Mouse (Mus musculus) limb, embryonic 10.5 days (tissue): ENCODE data around the gene Ptcra. TPM values are rescaled to one million over a fixed set of nuclear protein-coding genes. Genes with fewer than 3 reads are reported as not detected.
A peak's percentile ranks its signal among the peaks of the same experiment; 100 is the strongest.
"Not testable (repeated sequence)": the region's sequence is repeated elsewhere in the genome, so short reads cannot be mapped to it uniquely, and the experiment has no call there.

ENCODE experiments used
- DNase-seq: peaks from one replicate; pipeline ENCODE4 v3.0.0-alpha.2; 2017; ENCODE audit warnings: low spot score
- H3K27ac ChIP-seq: fragments of 300-500 bp; sonication (generic); 2 replicates; pipeline ENCODE4 v1.5.1; 2016; ENCODE audit warnings: mild to moderate bottlenecking
- H3K27me3 ChIP-seq: fragments of 300-500 bp; sonication (generic); 2 replicates; pipeline ENCODE4 v1.6.1; 2016; ENCODE audit warnings: low read depth, mild to moderate bottlenecking; ENCODE audit not compliant: poor library complexity, severe bottlenecking
- H3K36me3 ChIP-seq: fragments of 300-500 bp; sonication (generic); 2 replicates; pipeline ENCODE4 v1.6.1; 2016; ENCODE audit warnings: mild to moderate bottlenecking, moderate library complexity
- H3K4me1 ChIP-seq: fragments of 300-500 bp; sonication (generic); 2 replicates; pipeline ENCODE4 v1.6.1; 2016
- H3K4me3 ChIP-seq: fragments of 300-500 bp; sonication (generic); 2 replicates; pipeline ENCODE4 v1.5.1; 2016; ENCODE audit warnings: mild to moderate bottlenecking, moderate library complexity
- H3K9me3 ChIP-seq: fragments of 300-500 bp; sonication (generic); replicated peaks from 2 replicates; pipeline ENCODE4 v1.6.1; 2016; ENCODE audit warnings: mild to moderate bottlenecking
- WGBS: fragments of 180-500 bp; shearing (Covaris S2); methylation state at CpG from one replicate; pipeline ENCODE4 v1.1.7; 2016; 5-methylcytosine and 5-hydroxymethylcytosine counted together
- polyA plus RNA-seq: library from polyadenylated mRNA; unstranded; fragments of >200 nt; fragmentation: Nextera tagmentation; extraction: Ambion mirVana; gene quantifications from 2 replicates; pipeline ENCODE4 v1.2.1, GENCODE M21; 2016

Ptcra gene
- 0.73 and 1.2 TPM in 2 replicates for polyA plus RNA-seq

GRCm38 (mm10) chr17:46763544-46763943 lies at the start of gene Ptcra:
Ptcra (minus strand) TSS chr17:46763712.
- no peak within 1 kb of the TSS for H3K27ac ChIP-seq
- no peaks in the 10 kb centered on the region for H3K36me3 ChIP-seq
- H3K27me3 ChIP-seq, result no peaks in the 10 kb centered on the region
- DNase-seq, result no peak
- 48% methylated on average over 2 of the region's 2 CpGs for WGBS
- no peak within 1 kb of the TSS for H3K4me3 ChIP-seq
- H3K4me1 ChIP-seq, result peaks cover 9% of the 10 kb centered on the region
- H3K9me3 ChIP-seq, result no peaks in the 10 kb centered on the region

DNA sequence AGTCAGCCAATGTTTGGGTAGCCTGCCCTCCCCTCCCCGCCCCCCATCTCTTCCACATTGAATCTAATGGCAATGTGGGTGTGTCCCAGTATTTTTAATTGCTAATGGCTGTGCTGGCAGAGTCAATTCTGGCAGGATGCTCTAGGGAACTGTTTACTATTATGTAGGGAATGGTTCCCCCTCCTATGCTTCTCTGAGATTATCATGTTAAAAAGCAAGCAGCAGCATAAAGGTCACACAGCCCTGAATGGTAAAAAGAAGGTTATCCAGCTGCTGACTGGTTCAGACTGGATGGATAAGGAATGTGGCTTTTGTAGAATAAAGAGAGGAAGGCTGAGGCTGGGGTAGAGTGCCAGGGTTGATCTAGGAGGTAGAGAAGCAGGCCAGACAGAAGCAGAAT lies 48.9 kb upstream of the Ptcra start:
- 82% methylated on average over 1 of the region's 1 CpGs for WGBS
- Histone ChIP-seq H3K27me3 (no peaks in the 10 kb centered on the region), H3K36me3 (peaks cover 48% of the 10 kb centered on the region), H3K9me3 (no peaks in the 10 kb centered on the region), H3K4me3 (no peak overlapping the region), H3K27ac (no peak overlapping the region), H3K4me1 (no peaks in the 10 kb centered on the region)
- DNase-seq, result no peak

GRCm38 (mm10) chr17:46810672-46811071 lies 47.2 kb upstream of the Ptcra start:
- 82% methylated on average over 3 of the region's 3 CpGs for WGBS
- Histone ChIP-seq H3K4me3 (no peak overlapping the region), H3K36me3 (peaks cover 59% of the 10 kb centered on the region), H3K4me1 (no peaks in the 10 kb centered on the region), H3K9me3 (no peaks in the 10 kb centered on the region), H3K27me3 (no peaks in the 10 kb centered on the region), H3K27ac (no peak overlapping the region)
- DNase-seq, result no peak

- no peak overlapping the region for H3K27ac ChIP-seq
- DNase-seq, result no peak
- no peak overlapping the region for H3K4me3 ChIP-seq
- peaks cover 62% of the 10 kb centered on the region for H3K36me3 ChIP-seq
- no peaks in the 10 kb centered on the region for H3K4me1 ChIP-seq
- 88% methylated on average over 6 of the region's 6 CpGs for WGBS
- no peaks in the 10 kb centered on the region for H3K9me3 ChIP-seq
- H3K27me3 ChIP-seq, result no peaks in the 10 kb centered on the region
Observed at GRCm38 (mm10) chr17:46809131-46809830, 45.8 kb upstream of the Ptcra start.

GRCm38 (mm10) chr17:46808376-46808775 lies 44.9 kb upstream of the Ptcra start:
- H3K27me3 ChIP-seq, result no peaks in the 10 kb centered on the region
- no peak for DNase-seq
- no peaks in the 10 kb centered on the region for H3K9me3 ChIP-seq
- no peak overlapping the region for H3K4me3 ChIP-seq
- WGBS, result 95% methylated on average over 10 of the region's 10 CpGs
- H3K4me1 ChIP-seq, result no peaks in the 10 kb centered on the region
- no peak overlapping the region for H3K27ac ChIP-seq
- peaks cover 57% of the 10 kb centered on the region for H3K36me3 ChIP-seq

DNA sequence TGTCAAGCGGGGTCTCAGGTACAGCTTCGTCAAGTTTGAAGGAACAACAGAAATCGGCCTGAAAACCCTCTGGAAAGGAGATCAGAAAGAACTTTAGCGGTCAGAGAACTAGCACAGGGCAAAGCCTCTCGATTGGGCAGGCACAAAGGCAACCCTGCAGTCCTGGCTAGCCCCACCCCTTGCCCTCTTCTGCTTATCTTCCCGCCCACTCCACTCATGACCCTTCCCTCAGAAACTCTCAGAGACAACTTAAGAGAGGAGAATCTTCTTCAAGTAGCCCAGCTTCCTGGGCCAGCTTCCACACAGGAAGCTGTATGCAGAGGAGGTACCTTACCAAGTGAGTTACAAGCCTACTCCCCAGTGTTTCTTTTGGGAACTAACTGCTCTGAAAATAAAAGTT lies 38.2 kb upstream of the Ptcra start:
- peaks cover 55% of the 10 kb centered on the region for H3K36me3 ChIP-seq
- H3K27me3 ChIP-seq, result no peaks in the 10 kb centered on the region
- peaks cover 11% of the 10 kb centered on the region for H3K4me1 ChIP-seq
- H3K9me3 ChIP-seq, result no peaks in the 10 kb centered on the region
- H3K4me3 ChIP-seq, result no peak overlapping the region
- H3K27ac ChIP-seq, result no peak overlapping the region
- 88% methylated on average over 6 of the region's 6 CpGs for WGBS
- no peak for DNase-seq

GRCm38 (mm10) chr17:46799680-46800079 lies 36.2 kb upstream of the Ptcra start:
- peaks cover 11% of the 10 kb centered on the region for H3K4me1 ChIP-seq
- H3K27me3 ChIP-seq, result no peaks in the 10 kb centered on the region
- 86% methylated on average over 10 of the region's 10 CpGs for WGBS
- H3K27ac ChIP-seq, result no peak overlapping the region
- DNase-seq, result no peak
- peaks cover 42% of the 10 kb centered on the region for H3K36me3 ChIP-seq
- no peaks in the 10 kb centered on the region for H3K9me3 ChIP-seq
- no peak overlapping the region for H3K4me3 ChIP-seq

DNA sequence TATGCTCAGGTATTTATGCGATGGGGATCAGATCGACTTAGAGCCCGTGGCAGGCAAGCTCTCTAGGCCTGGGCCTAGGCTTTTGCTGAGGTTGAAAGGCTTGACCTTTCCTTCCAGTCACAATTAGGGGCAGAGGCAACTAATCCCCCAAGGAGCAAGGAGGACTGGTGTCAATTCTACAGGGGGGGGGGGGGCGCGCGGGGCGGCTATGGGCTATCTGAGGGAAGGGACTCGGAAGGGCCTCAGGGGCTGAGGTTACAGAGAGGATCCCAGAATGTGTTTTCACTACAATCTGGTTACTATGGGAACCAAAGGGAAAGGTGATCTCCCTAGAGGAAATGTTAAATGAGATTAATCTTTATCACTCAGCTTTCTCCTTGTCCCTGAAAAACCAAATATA lies 33.9 kb upstream of the Ptcra start:
- Histone ChIP-seq H3K4me3 (no peak overlapping the region), H3K27ac (no peak overlapping the region), H3K27me3 (no peaks in the 10 kb centered on the region), H3K9me3 (no peaks in the 10 kb centered on the region), H3K36me3 (peaks cover 39% of the 10 kb centered on the region), H3K4me1 (peaks cover 11% of the 10 kb centered on the region)
- WGBS, result 39% methylated on average over 8 of the region's 8 CpGs
- DNase-seq, result no peak

DNA sequence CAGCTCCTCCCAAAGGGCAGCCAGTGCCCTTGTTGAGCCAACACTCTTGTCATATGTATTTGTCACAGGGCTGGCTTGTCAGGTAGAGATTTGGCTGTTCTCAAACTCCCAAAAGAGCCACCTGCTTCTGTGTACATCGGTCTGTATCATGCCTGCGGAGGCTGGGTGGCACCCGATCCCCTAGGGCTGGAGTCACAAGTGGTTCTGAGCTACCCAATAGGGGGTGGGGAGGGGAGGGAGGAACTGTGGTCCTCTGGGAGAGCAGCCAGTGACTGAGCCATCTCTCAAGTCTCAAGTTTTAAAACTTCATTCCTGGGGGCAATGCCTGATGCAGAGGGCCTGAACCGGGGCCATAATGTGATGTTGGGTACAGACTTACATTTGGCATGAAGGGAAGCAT lies 33.2 kb upstream of the Ptcra start:
- Histone ChIP-seq H3K4me1 (peaks cover 11% of the 10 kb centered on the region), H3K27me3 (no peaks in the 10 kb centered on the region), H3K36me3 (peaks cover 33% of the 10 kb centered on the region), H3K9me3 (no peaks in the 10 kb centered on the region), H3K4me3 (no peak overlapping the region), H3K27ac (no peak overlapping the region)
- 91% methylated on average over 4 of the region's 4 CpGs for WGBS
- DNase-seq, result no peak

GRCm38 (mm10) chr17:46792963-46793362 lies 29.5 kb upstream of the Ptcra start:
- no peaks in the 10 kb centered on the region for H3K27me3 ChIP-seq
- H3K4me1 ChIP-seq, result peaks cover 8% of the 10 kb centered on the region
- no peak for DNase-seq
- no peak overlapping the region for H3K27ac ChIP-seq
- 82% methylated on average over 2 of the region's 2 CpGs for WGBS
- no peaks in the 10 kb centered on the region for H3K9me3 ChIP-seq
- H3K4me3 ChIP-seq, result no peak overlapping the region
- no peaks in the 10 kb centered on the region for H3K36me3 ChIP-seq

GRCm38 (mm10) chr17:46787974-46788373 lies 24.5 kb upstream of the Ptcra start:
- H3K36me3 ChIP-seq, H3K9me3 ChIP-seq, H3K4me3 ChIP-seq, H3K27me3 ChIP-seq, H3K4me1 ChIP-seq, DNase-seq, H3K27ac ChIP-seq: not testable (repeated sequence)
- 68% methylated on average over 2 of the region's 2 CpGs for WGBS

DNA sequence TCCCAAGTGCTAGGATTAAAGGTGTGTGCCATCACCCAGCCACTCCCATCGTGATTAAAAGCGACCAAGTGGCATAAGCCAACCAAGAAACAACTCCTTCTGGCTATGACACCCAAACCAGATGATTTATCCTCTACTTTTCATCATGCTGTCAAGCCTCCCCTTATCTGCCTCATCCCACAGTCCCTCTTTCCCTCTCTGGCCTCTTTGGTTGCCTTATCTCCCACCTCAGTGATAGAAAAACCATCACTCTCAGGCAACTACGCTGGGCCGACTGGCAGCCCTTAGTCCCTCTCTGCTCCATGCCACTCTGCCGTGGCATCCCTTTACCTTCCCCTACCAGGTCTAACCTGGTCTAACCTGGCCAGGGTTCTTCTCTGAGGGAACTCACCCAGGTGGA lies 23.4 kb upstream of the Ptcra start:
- H3K27ac ChIP-seq, result no peak overlapping the region
- 93% methylated on average over 5 of the region's 5 CpGs for WGBS
- no peak for DNase-seq
- H3K9me3 ChIP-seq, result no peaks in the 10 kb centered on the region
- no peaks in the 10 kb centered on the region for H3K4me1 ChIP-seq
- H3K4me3 ChIP-seq, result no peak overlapping the region
- H3K36me3 ChIP-seq, result no peaks in the 10 kb centered on the region
- H3K27me3 ChIP-seq, result no peaks in the 10 kb centered on the region

GRCm38 (mm10) chr17:46783222-46783565 lies 19.7 kb upstream of the Ptcra start:
- Histone ChIP-seq H3K9me3 (no peaks in the 10 kb centered on the region), H3K36me3 (peaks cover 30% of the 10 kb centered on the region), H3K27me3 (no peaks in the 10 kb centered on the region), H3K4me3 (peak overlapping the region; percentile 78), H3K27ac (peak overlapping the region; percentile 92), H3K4me1 (peaks cover 7% of the 10 kb centered on the region)
- DNase-seq, result no peak
- WGBS, result 84% methylated on average over 2 of the region's 2 CpGs
